Mouse (Mus musculus): ENCODE measurements at regions not wholly inside any gene's neighbourhood (a gene's known extent, or its start where the extent isn't known, plus 50 kb on each side); places are given as distances from the start of the nearest gene placed in this dataset.

DNA sequence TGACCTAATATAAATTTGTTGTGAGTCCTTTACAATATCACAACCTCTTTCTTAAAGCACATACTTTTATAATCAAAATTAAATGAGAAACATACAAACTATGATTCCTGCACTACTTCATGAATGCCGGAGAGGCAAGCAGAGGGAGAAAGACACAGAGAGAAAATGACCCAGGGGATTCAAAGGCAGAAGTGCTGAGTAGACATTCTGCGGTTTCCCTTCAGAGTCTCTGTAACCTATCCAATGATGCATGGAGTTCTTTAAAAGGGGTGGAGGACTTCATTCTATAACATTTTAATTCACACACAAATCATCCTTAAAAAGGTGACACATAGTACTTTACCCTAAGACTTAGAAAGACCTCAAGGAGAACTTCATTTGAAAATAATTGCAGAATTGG lies 129.1 kb upstream of the Hapln1 start:
- Histone ChIP-seq H3K4me3 (replicated peaks) (no peak overlapping the region), H3K4me1 (no peaks in the 10 kb centered on the region), H3K9me3 (no peaks in the 10 kb centered on the region), H3K36me3 (replicated peaks; ENCODE audit: low read length) (no peaks in the 10 kb centered on the region), H3K27me3 (replicated peaks) (no peaks in the 10 kb centered on the region)
- no peak for TF ChIP-seq FLI1 (IDR thresholded peaks at IDR 0.05; ENCODE audit: low read length)
- no peak for TF ChIP-seq GATA1 (IDR thresholded peaks at IDR 0.05; ENCODE audit: borderline replicate concordance, low read length)

DNA sequence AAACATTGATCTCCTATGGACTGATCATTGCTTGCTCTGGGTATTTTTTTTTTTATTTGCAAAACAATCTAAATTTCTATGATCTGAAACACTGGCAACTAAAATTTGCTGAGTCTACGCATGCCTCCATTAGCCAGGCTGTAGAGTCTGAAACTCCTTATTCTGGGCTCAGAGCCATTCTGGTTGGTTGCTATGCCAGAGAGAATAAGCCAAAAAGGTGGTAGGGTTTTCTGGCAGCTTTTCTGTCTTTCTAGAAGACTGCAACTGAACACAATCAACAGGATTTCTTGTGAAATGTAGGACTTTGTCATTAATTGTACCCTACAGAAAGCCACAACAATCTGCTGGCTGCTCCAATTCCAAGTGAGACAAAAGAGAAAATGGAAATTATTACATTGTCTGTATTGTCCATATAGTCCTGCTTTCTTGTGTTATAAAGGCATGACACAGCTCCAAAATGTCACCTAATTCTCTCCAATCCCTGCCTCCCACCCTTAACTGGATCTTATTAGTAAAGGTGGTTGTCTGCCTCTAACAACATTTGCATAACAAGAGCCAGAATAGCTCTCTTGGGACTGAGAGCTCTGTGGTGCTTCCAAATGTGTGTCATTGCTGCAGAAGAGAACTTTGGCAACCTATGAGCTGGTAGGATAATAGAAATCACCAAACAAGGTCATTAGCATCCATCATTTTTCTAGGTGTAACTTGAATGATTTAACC lies 126.7 kb upstream of the Hapln1 start:
- no peaks in the 10 kb centered on the region for H3K4me1 ChIP-seq
- H3K27me3 ChIP-seq (replicated peaks): no peaks in the 10 kb centered on the region
- H3K9me3 ChIP-seq: no peaks in the 10 kb centered on the region
- TF ChIP-seq GATA1 (IDR thresholded peaks at IDR 0.05; ENCODE audit: borderline replicate concordance, low read length) (no peak), FLI1 (IDR thresholded peaks at IDR 0.05; ENCODE audit: low read length) (no peak)
- no peak overlapping the region for H3K4me3 ChIP-seq (replicated peaks)
- no peaks in the 10 kb centered on the region for H3K36me3 ChIP-seq (replicated peaks; ENCODE audit: low read length)

DNA sequence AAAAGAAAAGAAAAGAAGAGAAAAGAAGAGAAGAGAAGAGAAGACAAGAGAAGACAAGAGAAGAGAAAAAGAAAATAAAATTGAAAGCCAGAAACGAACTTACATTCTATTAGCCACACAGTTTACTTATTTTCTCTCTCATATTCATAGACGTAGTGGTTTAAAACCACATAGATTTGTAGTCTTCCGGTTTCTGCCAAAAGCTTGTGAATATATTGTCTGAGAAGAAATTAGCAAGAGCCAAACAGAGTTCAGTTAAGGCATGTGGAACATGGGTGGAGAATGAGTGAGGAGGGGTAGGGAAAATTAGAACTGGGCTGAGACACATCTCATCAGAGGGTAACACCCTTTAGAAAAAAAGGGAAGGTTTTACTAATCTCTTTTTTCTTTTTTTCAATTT lies 120.8 kb upstream of the Hapln1 start:
- no peak for TF ChIP-seq GATA1 (IDR thresholded peaks at IDR 0.05; ENCODE audit: borderline replicate concordance, low read length)
- no peak for TF ChIP-seq FLI1 (IDR thresholded peaks at IDR 0.05; ENCODE audit: low read length)
- peaks cover 13% of the 10 kb centered on the region for H3K4me1 ChIP-seq
- H3K27me3 ChIP-seq (replicated peaks): no peaks in the 10 kb centered on the region
- H3K9me3 ChIP-seq: no peaks in the 10 kb centered on the region
- no peak overlapping the region for H3K4me3 ChIP-seq (replicated peaks)
- H3K36me3 ChIP-seq (replicated peaks; ENCODE audit: low read length): no peaks in the 10 kb centered on the region

DNA sequence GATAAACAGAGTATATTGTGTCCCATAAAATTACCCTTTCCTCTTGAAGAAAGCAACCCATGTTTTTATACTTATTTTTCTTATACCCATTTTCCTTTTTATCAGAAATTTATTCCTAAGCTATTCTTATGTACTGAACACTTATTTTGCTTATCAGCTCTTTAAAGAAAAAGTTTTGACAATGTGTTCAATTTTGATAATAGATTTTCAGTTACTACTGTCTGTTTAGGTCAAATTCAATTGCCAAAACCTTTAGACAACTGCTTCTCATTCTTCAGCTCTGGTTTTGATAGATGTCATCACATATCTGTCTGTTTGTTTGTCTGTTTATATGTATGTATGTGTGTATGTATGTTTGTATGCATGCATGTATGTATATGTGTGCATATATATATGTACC lies 117.8 kb upstream of the Hapln1 start:
- Histone ChIP-seq H3K4me1 (peaks cover 13% of the 10 kb centered on the region), H3K4me3 (replicated peaks) (no peak overlapping the region), H3K36me3 (replicated peaks; ENCODE audit: low read length) (no peaks in the 10 kb centered on the region), H3K9me3 (no peaks in the 10 kb centered on the region), H3K27me3 (replicated peaks) (no peaks in the 10 kb centered on the region)
- no peak for TF ChIP-seq FLI1 (IDR thresholded peaks at IDR 0.05; ENCODE audit: low read length)
- TF ChIP-seq GATA1 (IDR thresholded peaks at IDR 0.05; ENCODE audit: borderline replicate concordance, low read length): no peak

DNA sequence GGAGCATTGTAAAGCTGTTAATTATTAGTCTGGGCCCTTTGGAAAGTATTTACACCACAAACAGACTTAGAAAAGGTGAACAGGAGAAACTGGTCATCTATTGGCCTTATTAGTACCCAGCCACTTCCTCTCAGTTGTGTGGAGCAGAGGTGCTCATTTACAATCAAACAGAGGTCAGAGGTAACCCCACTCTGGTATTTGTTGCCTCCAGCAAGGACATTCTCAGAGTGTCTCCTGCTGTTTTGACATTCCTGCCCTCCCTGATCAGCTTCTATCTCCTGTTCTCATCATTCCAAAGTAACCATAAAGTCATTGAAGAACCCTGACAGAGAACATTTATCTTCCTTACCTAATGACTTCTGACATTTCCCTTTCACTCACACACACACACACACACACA lies 116.1 kb upstream of the Hapln1 start:
- Histone ChIP-seq H3K36me3 (replicated peaks; ENCODE audit: low read length) (no peaks in the 10 kb centered on the region), H3K27me3 (replicated peaks) (no peaks in the 10 kb centered on the region), H3K4me3 (replicated peaks) (no peak overlapping the region), H3K9me3 (no peaks in the 10 kb centered on the region), H3K4me1 (peaks cover 13% of the 10 kb centered on the region)
- TF ChIP-seq GATA1 (IDR thresholded peaks at IDR 0.05; ENCODE audit: borderline replicate concordance, low read length) (no peak), FLI1 (IDR thresholded peaks at IDR 0.05; ENCODE audit: low read length) (no peak)

DNA sequence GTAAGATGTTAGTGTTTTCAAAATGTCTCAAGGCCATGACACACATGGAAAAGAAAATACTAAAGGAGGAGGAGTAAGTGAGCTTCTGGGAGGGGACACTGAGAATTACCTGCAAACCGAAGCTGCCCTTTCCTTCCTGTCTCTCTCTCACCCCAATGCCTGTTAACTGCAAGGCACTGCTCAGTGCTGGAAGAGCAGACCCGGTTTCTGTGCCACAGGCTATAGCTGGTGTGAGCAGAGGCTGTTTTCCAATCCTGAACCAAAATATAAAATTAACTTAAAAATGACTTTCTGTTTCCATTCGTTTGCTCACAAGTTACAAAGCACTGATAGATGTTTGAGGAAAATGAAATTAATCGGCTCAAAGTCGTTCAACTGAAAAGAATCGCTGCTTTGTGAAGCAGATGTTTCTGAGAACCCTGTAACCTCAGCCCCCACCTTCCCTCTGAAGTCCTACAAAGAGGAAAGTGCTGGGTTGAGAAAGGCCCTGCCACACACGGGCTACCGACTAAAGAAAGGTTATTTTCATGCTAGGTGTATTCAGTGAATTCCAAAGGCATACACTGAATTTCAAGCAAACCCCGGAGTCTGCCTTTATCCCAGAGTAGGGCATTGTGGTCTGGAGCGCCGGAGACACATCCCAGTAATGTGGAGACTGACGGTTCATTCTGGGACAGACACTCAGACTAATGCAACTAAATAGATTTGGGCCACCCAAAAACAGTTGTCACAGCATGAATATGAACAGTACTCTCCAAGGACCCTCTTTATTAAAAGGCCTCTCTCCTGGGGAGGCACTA lies 111.1 kb upstream of the Hapln1 start:
- H3K27me3 ChIP-seq (replicated peaks): no peaks in the 10 kb centered on the region
- no peaks in the 10 kb centered on the region for H3K4me1 ChIP-seq
- no peaks in the 10 kb centered on the region for H3K9me3 ChIP-seq
- no peaks in the 10 kb centered on the region for H3K36me3 ChIP-seq (replicated peaks; ENCODE audit: low read length)
- TF ChIP-seq FLI1 (IDR thresholded peaks at IDR 0.05; ENCODE audit: low read length): no peak
- TF ChIP-seq GATA1 (IDR thresholded peaks at IDR 0.05; ENCODE audit: borderline replicate concordance, low read length): no peak
- no peak overlapping the region for H3K4me3 ChIP-seq (replicated peaks)

DNA sequence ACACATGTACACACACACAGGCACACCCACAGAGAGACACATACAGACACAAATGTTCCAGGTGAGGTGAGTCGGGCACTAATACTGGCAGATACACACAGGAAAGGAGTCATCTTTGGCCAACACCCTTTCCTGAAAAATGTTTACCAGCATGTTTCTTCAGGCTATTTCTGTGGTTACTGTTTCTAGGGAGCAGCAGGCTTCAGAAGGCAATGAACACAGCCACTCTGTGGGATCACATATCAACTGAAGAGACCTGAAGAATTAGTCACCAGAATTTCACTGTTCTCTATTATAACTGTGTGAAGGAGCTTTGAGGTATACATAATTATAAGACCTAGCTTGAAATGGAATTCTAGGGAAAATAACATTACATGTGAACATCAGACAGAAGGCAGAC lies 94.7 kb upstream of the Hapln1 start:
- Histone ChIP-seq H3K4me1 (peaks cover 4% of the 10 kb centered on the region), H3K36me3 (replicated peaks; ENCODE audit: low read length) (no peaks in the 10 kb centered on the region), H3K4me3 (replicated peaks) (no peak overlapping the region), H3K9me3 (no peaks in the 10 kb centered on the region), H3K27me3 (replicated peaks) (no peaks in the 10 kb centered on the region)
- TF ChIP-seq GATA1 (IDR thresholded peaks at IDR 0.05; ENCODE audit: borderline replicate concordance, low read length): no peak
- no peak for TF ChIP-seq FLI1 (IDR thresholded peaks at IDR 0.05; ENCODE audit: low read length)

DNA sequence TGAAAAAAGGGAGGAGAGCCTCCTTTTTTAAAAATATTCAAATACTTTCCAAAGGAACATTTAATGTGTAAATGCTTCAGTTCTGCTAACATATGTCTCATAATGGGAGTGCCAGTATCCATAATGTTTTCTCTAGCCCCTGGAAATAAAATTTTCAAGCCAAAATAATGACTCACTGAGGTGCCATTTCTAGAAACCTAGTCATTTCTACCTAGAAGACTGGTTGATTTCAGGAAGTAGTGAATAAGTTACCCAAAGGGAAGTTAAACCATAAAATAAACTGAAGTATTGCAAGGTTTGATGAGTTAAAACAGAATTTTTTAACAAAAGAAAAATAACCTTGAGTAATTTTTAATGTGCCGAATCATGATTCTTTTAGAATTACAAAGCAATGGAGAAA lies 85.8 kb upstream of the Hapln1 start:
- H3K4me1 ChIP-seq: no peaks in the 10 kb centered on the region
- H3K9me3 ChIP-seq: no peaks in the 10 kb centered on the region
- H3K4me3 ChIP-seq (replicated peaks): no peak overlapping the region
- TF ChIP-seq FLI1 (IDR thresholded peaks at IDR 0.05; ENCODE audit: low read length): no peak
- TF ChIP-seq GATA1 (IDR thresholded peaks at IDR 0.05; ENCODE audit: borderline replicate concordance, low read length): no peak
- no peaks in the 10 kb centered on the region for H3K27me3 ChIP-seq (replicated peaks)
- H3K36me3 ChIP-seq (replicated peaks; ENCODE audit: low read length): no peaks in the 10 kb centered on the region

DNA sequence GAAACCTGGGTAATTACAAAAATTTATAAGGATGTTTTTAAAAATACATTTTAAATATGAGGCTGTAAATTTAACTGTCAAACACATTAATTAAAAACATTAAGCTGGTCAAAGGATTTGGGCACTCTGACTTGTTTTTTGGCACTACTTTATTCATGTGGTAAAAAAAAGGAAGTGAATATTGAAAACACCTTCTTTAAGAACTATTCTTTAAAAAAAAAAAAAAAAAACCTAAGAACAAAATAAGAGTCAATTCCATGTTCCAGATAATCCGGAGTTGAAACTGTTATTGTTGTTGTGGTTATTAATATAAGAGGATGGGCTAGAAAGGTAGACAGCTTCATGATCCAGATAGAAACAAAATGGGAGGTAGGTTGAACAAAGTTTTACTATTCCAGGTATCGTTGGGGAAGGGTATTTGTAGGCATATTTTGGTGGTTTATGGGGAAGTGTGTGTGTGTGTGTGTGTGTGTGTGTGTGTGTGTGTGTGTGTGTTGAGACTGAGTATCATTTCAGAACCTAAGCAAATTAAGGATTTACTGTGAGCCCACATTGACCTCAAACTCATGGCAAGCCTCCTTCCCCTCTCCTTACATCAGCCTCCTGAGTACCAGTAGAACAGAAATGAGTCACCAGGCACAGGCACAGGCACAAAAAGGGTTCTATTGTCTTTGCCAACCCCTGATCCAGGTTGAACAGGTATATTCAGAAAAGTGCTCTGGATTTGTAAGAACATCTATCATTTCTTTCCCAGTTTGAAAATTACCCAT lies 85.2 kb upstream of the Hapln1 start:
- TF ChIP-seq FLI1 (IDR thresholded peaks at IDR 0.05; ENCODE audit: low read length) (no peak), GATA1 (IDR thresholded peaks at IDR 0.05; ENCODE audit: borderline replicate concordance, low read length) (no peak)
- no peaks in the 10 kb centered on the region for H3K36me3 ChIP-seq (replicated peaks; ENCODE audit: low read length)
- no peak overlapping the region for H3K4me3 ChIP-seq (replicated peaks)
- no peaks in the 10 kb centered on the region for H3K27me3 ChIP-seq (replicated peaks)
- H3K4me1 ChIP-seq: no peaks in the 10 kb centered on the region
- H3K9me3 ChIP-seq: no peaks in the 10 kb centered on the region

DNA sequence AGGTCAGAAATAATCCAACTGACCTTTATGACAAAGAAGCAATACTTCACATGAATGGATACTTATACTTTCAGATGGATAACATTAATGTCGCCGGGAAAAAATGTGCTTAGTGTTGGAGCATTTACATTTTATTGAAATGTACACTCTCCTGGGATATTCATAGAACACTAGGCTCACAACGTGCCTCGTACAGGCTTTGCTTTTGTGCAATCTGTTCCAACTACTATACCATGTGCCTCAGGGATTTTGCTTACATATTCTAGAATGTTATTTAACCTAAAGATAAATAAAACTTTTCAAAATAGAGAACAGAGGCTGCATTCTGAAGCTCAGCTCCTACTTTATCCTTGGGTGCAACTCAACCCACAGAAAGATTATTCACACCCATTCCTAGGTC lies 75.8 kb upstream of the Hapln1 start:
- H3K9me3 ChIP-seq: no peaks in the 10 kb centered on the region; the same call in 1 of the 2 replicates
- no peaks in the 10 kb centered on the region for H3K36me3 ChIP-seq (replicated peaks; ENCODE audit: low read length)
- no peaks in the 10 kb centered on the region for H3K27me3 ChIP-seq (replicated peaks)
- no peak for TF ChIP-seq GATA1 (IDR thresholded peaks at IDR 0.05; ENCODE audit: borderline replicate concordance, low read length)
- TF ChIP-seq FLI1 (IDR thresholded peaks at IDR 0.05; ENCODE audit: low read length): no peak
- H3K4me1 ChIP-seq: no peaks in the 10 kb centered on the region
- no peak overlapping the region for H3K4me3 ChIP-seq (replicated peaks)
